Mouse (Mus musculus) liver, embryonic 15.5 days (tissue): Measurements from ENCODE around the gene Ogdh. TPM values are rescaled to one million over a fixed set of nuclear protein-coding genes. Genes with fewer than 3 reads are reported as not detected.
"Not testable (repeated sequence)": the region's sequence is repeated elsewhere in the genome, so short reads cannot be mapped to it uniquely, and the experiment has no call there.

Experiments used
- ATAC-seq: fragments of 200-750 bp; cut with Nextera tagmentation; 2 replicates; pipeline ENCODE4 v1.8.0; 2017; ENCODE audit warnings: moderate number of reproducible peaks, mild to moderate bottlenecking, moderate library complexity; ENCODE audit not compliant: insufficient read depth
- H3K27ac ChIP-seq: fragments of 300-500 bp; sonication (generic); replicated peaks from 2 replicates; pipeline ENCODE4 v1.5.1; 2015; ENCODE audit warnings: mild to moderate bottlenecking, inconsistent platforms
- H3K27me3 ChIP-seq: fragments of 300-500 bp; sonication (generic); 2 replicates; pipeline ENCODE4 v1.6.1; 2015; ENCODE audit warnings: mild to moderate bottlenecking, inconsistent platforms
- H3K36me3 ChIP-seq: fragments of 300-500 bp; sonication (generic); replicated peaks from 2 replicates; pipeline ENCODE4 v1.6.1; 2015; ENCODE audit warnings: moderate library complexity, mild to moderate bottlenecking, inconsistent platforms
- H3K4me1 ChIP-seq: fragments of 300-500 bp; sonication (generic); replicated peaks from 2 replicates; pipeline ENCODE4 v1.6.1; 2015; ENCODE audit warnings: inconsistent platforms
- H3K4me2 ChIP-seq: fragments of 300-500 bp; sonication (generic); 2 replicates; pipeline ENCODE4 v1.6.1; 2015; ENCODE audit warnings: moderate library complexity, mild to moderate bottlenecking, inconsistent platforms
- H3K4me3 ChIP-seq: fragments of 300-500 bp; sonication (generic); replicated peaks from 2 replicates; pipeline ENCODE4 v1.5.1; 2015; ENCODE audit warnings: mild to moderate bottlenecking, inconsistent platforms
- H3K9ac ChIP-seq: fragments of 300-500 bp; sonication (generic); 2 replicates; pipeline ENCODE4 v1.6.1; 2015; ENCODE audit warnings: moderate library complexity, mild to moderate bottlenecking, inconsistent platforms
- H3K9me3 ChIP-seq: fragments of 300-500 bp; sonication (generic); replicated peaks from 2 replicates; pipeline ENCODE4 v1.6.1; 2016; ENCODE audit warnings: inconsistent platforms
- WGBS: fragments of 180-500 bp; shearing (Covaris S2); methylation state at CpG from one replicate; pipeline ENCODE4 v1.1.7; 2015; ENCODE audit warnings: mixed read lengths; ENCODE audit not compliant: insufficient replicate concordance; 5-methylcytosine and 5-hydroxymethylcytosine counted together
- polyA plus RNA-seq: library from polyadenylated mRNA; unstranded; fragments of >200 nt; fragmentation: Nextera tagmentation; extraction: Ambion mirVana; gene quantifications from 2 replicates; pipeline ENCODE4 v1.2.1, GENCODE M21; 2015

Gene Ogdh
- polyA plus RNA-seq = 89.7 and 97.6 TPM in 2 replicates

GRCm38 (mm10) chr11:6291401-6292115 lies at the start of gene Ogdh:
Gene Ogdh (plus strand): TSS chr11:6291633.
- ATAC-seq = peak; percentile 89
- Histone ChIP-seq H3K4me2 (peak within 1 kb of the TSS; percentile 79), H3K27ac (peak within 1 kb of the TSS; percentile 96), H3K27me3 (no peaks in the 10 kb centered on the region), H3K9me3 (no peaks in the 10 kb centered on the region), H3K4me1 (peaks cover 48% of the 10 kb centered on the region), H3K36me3 (peaks cover under 1% of the 10 kb centered on the region), H3K4me3 (peak within 1 kb of the TSS; percentile 89), H3K9ac (peak within 1 kb of the TSS; percentile 88)
- under 1% methylated on average over 77 of the region's 77 CpGs for WGBS

- no peak overlapping the region for H3K27ac ChIP-seq
- no peak overlapping the region for H3K4me3 ChIP-seq
- WGBS = 60% methylated on average over 19 of the region's 19 CpGs
- no peaks in the 10 kb centered on the region for H3K9me3 ChIP-seq
- no peaks in the 10 kb centered on the region for H3K36me3 ChIP-seq
- no peak overlapping the region for H3K4me2 ChIP-seq
- no peaks in the 10 kb centered on the region for H3K27me3 ChIP-seq
- H3K9ac ChIP-seq = no peak overlapping the region
- no peaks in the 10 kb centered on the region for H3K4me1 ChIP-seq
- no peak for ATAC-seq
These were observed 46.7 kb upstream of the Ogdh start for GRCm38 (mm10) chr11:6244707-6245106.

DNA sequence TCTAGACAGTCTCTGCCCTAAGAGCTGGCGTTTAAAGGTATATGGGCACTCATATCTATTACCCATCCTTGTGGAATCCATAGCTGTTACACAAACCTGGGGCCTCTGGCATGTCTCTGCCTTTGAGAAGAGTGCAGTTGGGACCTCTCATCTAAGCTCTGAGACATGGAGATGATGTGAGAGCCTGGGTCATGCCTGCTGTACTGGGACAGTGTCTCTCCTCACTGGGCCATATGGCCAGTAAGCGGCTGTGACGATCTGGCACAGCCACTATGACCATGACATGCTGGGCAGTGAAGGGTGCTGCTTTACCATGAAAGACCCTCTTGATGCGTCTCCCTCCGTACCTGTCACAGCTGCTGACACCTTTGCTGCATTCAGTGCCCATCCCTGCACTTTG lies 39.2 kb upstream of the Ogdh start:
- WGBS = 69% methylated on average over 5 of the region's 5 CpGs
- ATAC-seq = no peak

GRCm38 (mm10) chr11:6252824-6253223 lies 38.6 kb upstream of the Ogdh start:
- 64% methylated on average over 4 of the region's 4 CpGs for WGBS
- H3K4me2 ChIP-seq = no peak overlapping the region
- no peak for ATAC-seq
- no peak overlapping the region for H3K27ac ChIP-seq
- no peaks in the 10 kb centered on the region for H3K27me3 ChIP-seq
- H3K9me3 ChIP-seq = no peaks in the 10 kb centered on the region
- no peak overlapping the region for H3K9ac ChIP-seq
- 0 out of 2 replicates have a peak, but pooled peaks cover 5% of the 10 kb centered on the region for H3K4me1 ChIP-seq
- H3K4me3 ChIP-seq = no peak overlapping the region
- H3K36me3 ChIP-seq = 0 out of 2 replicates have a peak, but pooled peaks cover 2% of the 10 kb centered on the region

More for the DNA sequence above, 39.2 kb upstream of the Ogdh start:
- no peak overlapping the region for H3K4me2 ChIP-seq
- H3K27ac ChIP-seq = no peak overlapping the region
- H3K27me3 ChIP-seq = no peaks in the 10 kb centered on the region
- no peaks in the 10 kb centered on the region for H3K36me3 ChIP-seq
- no peak overlapping the region for H3K9ac ChIP-seq
- H3K4me1 ChIP-seq = 0 out of 2 replicates have a peak, but pooled peaks cover 5% of the 10 kb centered on the region
- H3K9me3 ChIP-seq = no peaks in the 10 kb centered on the region
- H3K4me3 ChIP-seq = no peak overlapping the region

GRCm38 (mm10) chr11:6254602-6255001 lies 36.8 kb upstream of the Ogdh start:
- WGBS = 80% methylated on average over 2 of the region's 2 CpGs
- H3K9me3 ChIP-seq, H3K4me1 ChIP-seq: not testable (repeated sequence)

DNA sequence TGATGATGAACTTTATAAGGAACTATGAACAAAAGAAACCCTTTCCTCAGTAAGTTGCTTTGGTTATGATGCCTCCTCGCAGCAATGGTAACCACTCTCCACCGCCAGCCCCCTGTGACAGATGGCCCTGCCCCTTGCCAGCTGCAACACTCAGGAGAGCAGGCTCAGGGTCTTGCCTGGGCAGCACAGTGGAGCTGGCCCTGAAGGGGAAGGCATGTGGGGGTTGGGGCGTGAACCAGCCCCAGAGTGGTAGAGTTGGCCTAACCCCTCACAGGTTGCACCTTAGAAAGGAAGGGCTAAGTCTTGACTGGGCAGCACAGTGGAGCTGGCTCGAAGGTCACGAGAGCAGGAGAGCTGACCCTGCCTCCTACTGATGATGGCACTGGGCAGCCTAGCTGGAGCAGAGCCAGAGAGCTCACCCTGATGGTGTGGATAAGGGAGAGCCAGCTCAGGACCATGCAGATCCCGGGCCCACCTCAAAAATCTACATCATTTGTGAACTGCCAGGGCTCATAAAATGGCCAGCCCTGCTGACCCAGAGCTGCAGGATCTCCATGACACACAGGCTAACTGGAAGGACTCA lies 34.9 kb upstream of the Ogdh start:
- H3K4me3 ChIP-seq = no peak overlapping the region
- 0 out of 2 replicates have a peak, but pooled peaks cover 5% of the 10 kb centered on the region for H3K4me1 ChIP-seq
- peaks cover 39% of the 10 kb centered on the region for H3K36me3 ChIP-seq
- H3K9me3 ChIP-seq = no peaks in the 10 kb centered on the region
- no peak for ATAC-seq
- H3K27me3 ChIP-seq = no peaks in the 10 kb centered on the region
- H3K9ac ChIP-seq = no peak overlapping the region
- WGBS = 60% methylated on average over 6 of the region's 6 CpGs
- H3K4me2 ChIP-seq = no peak overlapping the region
- no peak overlapping the region for H3K27ac ChIP-seq

More at GRCm38 (mm10) chr11:6254602-6255001, 36.8 kb upstream of the Ogdh start:
- H3K4me2 ChIP-seq, H3K4me3 ChIP-seq, ATAC-seq, H3K27ac ChIP-seq, H3K27me3 ChIP-seq, H3K9ac ChIP-seq: not testable (repeated sequence)
- peaks cover 20% of the 10 kb centered on the region for H3K36me3 ChIP-seq

- H3K27ac ChIP-seq = no peak overlapping the region
- H3K36me3 ChIP-seq = peaks cover 67% of the 10 kb centered on the region
- ATAC-seq = no peak
- no peak overlapping the region for H3K9ac ChIP-seq
- H3K4me1 ChIP-seq = 0 out of 2 replicates have a peak, but pooled peaks cover 5% of the 10 kb centered on the region
- no peaks in the 10 kb centered on the region for H3K27me3 ChIP-seq
- H3K9me3 ChIP-seq = no peaks in the 10 kb centered on the region
- no peak overlapping the region for H3K4me2 ChIP-seq
- H3K4me3 ChIP-seq = no peak overlapping the region
- WGBS = 79% methylated on average over 7 of the region's 7 CpGs
These were observed 32.0 kb upstream of the Ogdh start for GRCm38 (mm10) chr11:6259413-6259812.

- ATAC-seq = no peak
- Histone ChIP-seq H3K9me3 (no peaks in the 10 kb centered on the region), H3K4me1 (peaks cover 10% of the 10 kb centered on the region), H3K9ac (no peak overlapping the region), H3K4me2 (no peak overlapping the region), H3K4me3 (no peak overlapping the region), H3K36me3 (peaks cover 88% of the 10 kb centered on the region), H3K27me3 (no peaks in the 10 kb centered on the region), H3K27ac (no peak overlapping the region)
- WGBS = 66% methylated on average over 10 of the region's 10 CpGs
These were observed 29.9 kb upstream of the Ogdh start for GRCm38 (mm10) chr11:6261434-6262082.

DNA sequence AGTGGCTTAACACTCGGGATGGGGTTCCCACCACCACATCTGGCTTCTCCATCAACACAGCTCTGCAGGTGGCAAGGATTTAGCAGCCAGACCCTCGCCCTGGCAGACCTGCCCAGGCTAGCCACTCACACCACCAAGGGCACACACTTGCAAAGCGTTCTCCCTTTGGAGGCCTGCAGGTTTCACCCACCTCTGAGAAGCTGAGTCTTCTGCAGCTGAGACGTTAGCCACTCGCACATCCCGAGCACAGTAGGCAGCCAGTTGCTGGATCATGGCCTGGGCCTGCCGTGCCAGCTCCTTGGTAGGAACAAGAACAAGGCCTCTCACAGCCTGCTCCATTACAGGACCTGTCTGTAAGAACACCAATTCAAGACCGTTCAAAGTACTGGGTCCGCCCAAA lies 24.8 kb upstream of the Ogdh start:
- H3K4me3 ChIP-seq = peak overlapping the region; percentile 77
- peak overlapping the region; percentile 91 for H3K4me2 ChIP-seq
- peak overlapping the region; percentile 81 for H3K9ac ChIP-seq
- no peak overlapping the region for H3K27ac ChIP-seq
- ATAC-seq = no peak
- no peaks in the 10 kb centered on the region for H3K9me3 ChIP-seq
- no peaks in the 10 kb centered on the region for H3K27me3 ChIP-seq
- WGBS = 54% methylated on average over 9 of the region's 9 CpGs
- H3K36me3 ChIP-seq = peaks cover 60% of the 10 kb centered on the region
- H3K4me1 ChIP-seq = peaks cover 28% of the 10 kb centered on the region

DNA sequence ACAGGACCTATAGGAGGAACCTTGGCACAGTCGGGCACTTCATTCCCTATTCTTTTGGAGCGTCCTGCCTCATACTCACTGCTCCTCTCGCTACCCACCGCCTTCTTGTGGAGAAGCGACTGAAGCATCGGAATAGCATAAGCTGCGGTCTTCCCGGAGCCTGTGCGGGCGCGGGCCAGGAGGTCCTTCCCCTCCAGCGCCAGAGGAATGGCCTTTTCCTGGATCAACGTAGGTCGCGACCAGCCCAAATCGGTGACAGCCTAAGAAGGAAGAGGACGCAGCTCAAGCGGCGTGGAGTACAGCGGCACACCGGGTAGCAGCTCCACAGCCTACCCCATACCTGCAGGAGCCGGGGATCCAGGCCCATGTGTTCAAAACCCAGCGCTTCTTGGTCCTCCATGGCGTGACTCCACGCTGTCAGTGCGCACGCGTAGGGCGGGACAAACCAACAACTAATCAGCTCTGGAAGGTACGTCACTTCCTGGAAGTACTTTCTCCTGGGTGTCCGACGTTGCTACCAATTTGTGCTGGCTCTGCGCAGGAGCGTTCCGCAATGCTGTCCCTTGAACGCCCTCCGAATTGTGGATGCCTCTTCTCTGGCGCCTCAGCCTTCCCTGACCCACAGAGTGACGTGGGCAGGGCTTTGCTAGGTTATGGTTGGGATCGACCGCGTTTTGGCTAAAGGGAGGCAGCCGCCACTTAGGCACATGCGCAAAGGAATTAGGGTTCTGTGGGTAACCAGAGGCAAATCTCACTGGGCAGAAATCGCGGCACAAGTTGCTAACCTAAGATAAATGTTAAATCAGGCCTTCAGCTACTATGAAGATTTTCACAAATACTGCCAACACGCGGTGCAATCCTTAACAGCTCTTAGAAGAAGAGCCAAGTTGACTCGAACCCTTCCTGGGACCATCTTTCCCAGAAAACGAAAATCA lies 23.8 kb upstream of the Ogdh start, which contains the start of gene Ddx56:
Ddx56 (minus strand) TSS at position 453 of the 935 bp plus-strand sequence.
- 1% methylated on average over 50 of the region's 50 CpGs for WGBS
- Histone ChIP-seq H3K27ac (peak within 1 kb of the TSS; percentile 95), H3K36me3 (peaks cover 61% of the 10 kb centered on the region), H3K4me3 (peak within 1 kb of the TSS; percentile 77), H3K9me3 (no peaks in the 10 kb centered on the region), H3K27me3 (no peaks in the 10 kb centered on the region), H3K9ac (peak within 1 kb of the TSS; percentile 81), H3K4me1 (peaks cover 30% of the 10 kb centered on the region), H3K4me2 (peak within 1 kb of the TSS; percentile 91)
- ATAC-seq = peak; percentile 95
